Mouse (Mus musculus): ENCODE measurements around the gene Ror1. TPM values are rescaled to one million over a fixed set of nuclear protein-coding genes. Genes with fewer than 3 reads are reported as not detected.
A peak's percentile ranks its signal among the peaks of the same experiment; 100 is the strongest.

Gene Ror1
- 1 to 10 TPM; 7.7 to 9.7 TPM for total RNA-seq (2021)

- intact Hi-C loops (cut with DNase I): loop anchor here (1.0 to 10.0 kb wide), 5 partner anchors 121 to 436 kb away; no protein-coding TSS in a partner anchor
- DNase-seq (ENCODE audit: low spot score): peak; percentile 82
Observed at GRCm38 (mm10) chr4:100095685-100096595, at the start of gene Ror1. Gene Ror1 (plus strand): TSS chr4:100095791.

- intact Hi-C loops (cut with DNase I): no loop called here
- DNase-seq (ENCODE audit: low spot score): no peak
Observed at GRCm38 (mm10) chr4:100047066-100047465, 48.5 kb upstream of the Ror1 start.

- intact Hi-C loops (cut with DNase I): no loop called here
- DNase-seq (ENCODE audit: low spot score): no peak
Observed at GRCm38 (mm10) chr4:100048351-100048950, 47.1 kb upstream of the Ror1 start.

- intact Hi-C loops (cut with DNase I): no loop called here
- DNase-seq (ENCODE audit: low spot score): no peak
Observed at GRCm38 (mm10) chr4:100051767-100052166, 43.8 kb upstream of the Ror1 start.

- intact Hi-C loops (cut with DNase I): no loop called here
- no peak for DNase-seq (ENCODE audit: low spot score)
Observed at GRCm38 (mm10) chr4:100052258-100052657, 43.3 kb upstream of the Ror1 start.

GRCm38 (mm10) chr4:100056046-100056445 is 39.5 kb upstream of the Ror1 start:
- DNase-seq (ENCODE audit: low spot score): no peak

GRCm38 (mm10) chr4:100056446-100056845 is 39.1 kb upstream of the Ror1 start:
- no peak for DNase-seq (ENCODE audit: low spot score)
- intact Hi-C loops (cut with DNase I): no loop called here

More at GRCm38 (mm10) chr4:100056046-100056445, 39.5 kb upstream of the Ror1 start:
- intact Hi-C loops (cut with DNase I): no loop called here

- intact Hi-C loops (cut with DNase I): no loop called here
- no peak for DNase-seq (ENCODE audit: low spot score)
Observed at GRCm38 (mm10) chr4:100057381-100057780, 38.2 kb upstream of the Ror1 start.

- intact Hi-C loops (cut with DNase I): no loop called here
- no peak for DNase-seq (ENCODE audit: low spot score)
Observed at GRCm38 (mm10) chr4:100058631-100059030, 37.0 kb upstream of the Ror1 start.

- DNase-seq (ENCODE audit: low spot score): no peak
- intact Hi-C loops (cut with DNase I): no loop called here
Observed at GRCm38 (mm10) chr4:100059811-100060210, 35.8 kb upstream of the Ror1 start.

- intact Hi-C loops (cut with DNase I): no loop called here
- no peak for DNase-seq (ENCODE audit: low spot score)
Observed at GRCm38 (mm10) chr4:100061396-100062066, 34.1 kb upstream of the Ror1 start.

GRCm38 (mm10) chr4:100065686-100066085 is 29.9 kb upstream of the Ror1 start:
- intact Hi-C loops (cut with DNase I): no loop called here
- DNase-seq (ENCODE audit: low spot score): no peak

- DNase-seq (ENCODE audit: low spot score): no peak
Observed at GRCm38 (mm10) chr4:100070101-100070500, 25.5 kb upstream of the Ror1 start.

GRCm38 (mm10) chr4:100096596-100097181 is 1.1 kb downstream of the Ror1 start:
- intact Hi-C loops (cut with DNase I): loop anchor here (1.0 to 10.0 kb wide), 5 partner anchors 121 to 436 kb away; no protein-coding TSS in a partner anchor
- DNase-seq (ENCODE audit: low spot score): no peak

More at GRCm38 (mm10) chr4:100070101-100070500, 25.5 kb upstream of the Ror1 start:
- intact Hi-C loops (cut with DNase I): no loop called here

GRCm38 (mm10) chr4:100097364-100097979 is 1.9 kb downstream of the Ror1 start:
- DNase-seq (ENCODE audit: low spot score): no peak
- intact Hi-C loops (cut with DNase I): loop anchor here (5.0 to 10.0 kb wide), 4 partner anchors 120 to 435 kb away; no protein-coding TSS in a partner anchor

- no peak for DNase-seq (ENCODE audit: low spot score)
- intact Hi-C loops (cut with DNase I): no loop called here
Observed at GRCm38 (mm10) chr4:100101066-100101820, 5.7 kb downstream of the Ror1 start.

GRCm38 (mm10) chr4:100101844-100102243 is 6.3 kb downstream of the Ror1 start:
- intact Hi-C loops (cut with DNase I): no loop called here

GRCm38 (mm10) chr4:100104241-100104640 is 8.7 kb downstream of the Ror1 start:
- no peak for DNase-seq (ENCODE audit: low spot score)
- intact Hi-C loops (cut with DNase I): loop anchor here (2.0 kb wide), 1 partner anchor 21 kb away; no protein-coding TSS in a partner anchor

More at GRCm38 (mm10) chr4:100101844-100102243, 6.3 kb downstream of the Ror1 start:
- no peak for DNase-seq (ENCODE audit: low spot score)

GRCm38 (mm10) chr4:100107593-100107992 is 12.0 kb downstream of the Ror1 start:
- DNase-seq (ENCODE audit: low spot score): no peak
- intact Hi-C loops (cut with DNase I): no loop called here
